Mouse (Mus musculus) right cerebral cortex, postnatal 10 days (tissue): ENCODE results near the gene Snapin.

ENCODE experiments used
- DNase-seq, 2 experiments: peaks; one replicate each; pipeline ENCODE4 v3.0.0; 2021; ENCODE audit warnings: low spot score in 2 of 2

Gene Snapin

DNA sequence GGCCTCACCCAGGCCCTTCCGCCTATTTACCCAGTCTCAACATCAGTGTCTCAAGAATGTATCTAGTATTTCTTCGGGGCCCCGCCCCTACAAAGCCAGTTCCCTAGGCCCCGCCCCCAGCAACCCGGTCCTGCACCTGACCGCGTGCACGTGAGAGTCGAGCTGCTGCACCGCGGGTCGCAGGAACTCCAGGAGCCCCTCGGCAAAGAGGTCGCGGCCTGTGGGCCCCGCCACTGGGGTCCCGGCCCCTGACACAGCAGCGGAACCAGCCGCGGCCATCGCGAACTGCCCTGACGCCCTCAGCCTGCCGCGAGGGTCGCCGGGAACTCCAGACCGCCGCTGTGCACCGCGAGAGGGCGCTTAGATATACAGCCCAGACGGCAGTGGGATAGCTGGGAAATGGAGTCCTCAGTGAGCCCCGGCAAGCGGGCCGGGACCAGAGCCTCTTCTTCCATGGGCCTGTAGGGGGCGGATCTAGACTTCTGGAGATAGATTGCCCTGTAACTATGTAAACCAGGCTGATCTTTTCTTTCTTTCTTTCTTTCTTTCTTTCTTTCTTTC is at the start of gene Snapin:
Gene Snapin, minus strand, starts transcription at position 338 of the 561 bp plus-strand sequence.
- DNase-seq = peak; percentile 95 to 96

DNA sequence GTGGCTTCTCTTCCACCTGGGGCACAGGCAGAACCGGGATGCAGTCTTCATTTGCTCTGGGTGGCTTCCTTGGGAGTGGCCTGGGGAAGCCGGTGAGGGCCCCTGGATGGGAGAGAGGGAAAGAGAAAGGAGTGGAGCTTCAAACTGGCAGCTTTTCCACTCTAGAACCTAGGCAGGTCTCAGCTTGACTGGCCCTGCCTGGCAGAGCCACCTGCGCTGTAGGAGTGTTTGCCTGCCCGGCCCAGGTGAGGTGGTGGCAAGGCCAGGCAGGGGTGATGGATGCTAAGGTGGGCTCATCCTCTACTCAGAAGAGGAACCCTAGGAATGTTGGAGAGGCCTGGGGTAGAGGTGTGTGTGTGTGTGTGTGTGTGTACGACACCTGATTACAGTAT is 47.1 kb upstream of the Snapin start:
- DNase-seq = no peak

DNA sequence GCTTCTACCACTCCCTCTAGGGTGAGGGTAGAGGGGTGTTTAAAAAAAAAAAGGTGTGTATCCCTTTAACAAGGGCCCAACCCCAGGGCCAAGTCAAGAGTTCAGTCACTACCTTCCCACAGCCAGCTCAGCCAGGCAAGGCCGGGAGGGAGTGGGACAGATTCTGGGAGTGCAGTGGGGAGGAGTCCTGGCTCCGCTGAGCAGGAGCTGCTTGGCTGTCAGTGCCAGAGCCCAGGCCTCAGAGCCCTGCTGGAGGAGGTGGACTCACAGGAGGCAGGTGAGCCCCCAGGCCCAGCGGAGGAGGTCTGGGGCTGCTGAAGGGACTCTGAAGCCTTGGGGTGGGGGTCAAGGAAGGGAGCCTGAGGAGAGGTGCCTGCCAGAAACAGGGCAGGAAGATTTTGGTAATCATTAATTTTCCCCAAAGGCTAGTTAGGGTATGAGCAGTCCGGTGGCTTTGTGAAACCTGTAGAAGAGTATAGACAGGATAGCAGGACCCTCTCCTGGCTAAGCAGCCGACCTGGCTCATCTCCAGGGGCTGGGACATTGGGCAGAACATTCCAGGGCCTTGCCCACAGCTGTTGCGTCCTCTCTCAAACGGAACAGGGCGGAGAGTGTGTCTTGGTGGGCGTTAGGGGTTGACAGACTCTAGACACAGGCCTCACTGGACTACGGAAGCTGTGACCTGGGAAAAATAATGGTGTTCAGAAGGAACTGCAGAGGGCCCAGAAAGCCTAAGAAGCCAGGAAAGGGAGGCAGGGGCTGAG is 46.5 kb upstream of the Snapin start, which contains the start of gene S100a16:
Gene S100a16, plus strand, starts transcription at position 114 of the 764 bp plus-strand sequence.
- peak; percentile 56 to 70 for DNase-seq

DNA sequence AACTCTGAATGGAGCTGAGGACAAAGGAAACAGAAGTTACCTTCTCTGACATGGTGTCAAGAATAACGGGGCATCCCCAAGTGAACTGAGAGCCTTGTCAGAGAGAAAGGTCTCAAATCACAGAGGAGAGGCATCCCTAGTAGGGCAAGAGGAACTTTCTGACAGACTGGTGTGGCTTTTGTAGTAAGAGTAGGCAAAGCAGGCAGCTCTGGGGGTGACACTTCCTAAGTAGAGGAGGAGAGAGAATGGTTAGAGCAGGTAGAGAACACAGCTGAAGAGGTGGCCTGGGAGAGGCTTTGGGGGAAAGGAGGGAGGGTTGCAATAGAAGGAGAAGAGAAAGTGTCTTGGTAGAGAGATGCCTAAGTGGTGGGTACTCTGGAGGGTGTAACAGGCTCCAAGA is 44.6 kb upstream of the Snapin start:
- no peak for DNase-seq

GRCm38 (mm10) chr3:90531713-90532112 is 40.9 kb upstream of the Snapin start:
- DNase-seq = no peak

DNA sequence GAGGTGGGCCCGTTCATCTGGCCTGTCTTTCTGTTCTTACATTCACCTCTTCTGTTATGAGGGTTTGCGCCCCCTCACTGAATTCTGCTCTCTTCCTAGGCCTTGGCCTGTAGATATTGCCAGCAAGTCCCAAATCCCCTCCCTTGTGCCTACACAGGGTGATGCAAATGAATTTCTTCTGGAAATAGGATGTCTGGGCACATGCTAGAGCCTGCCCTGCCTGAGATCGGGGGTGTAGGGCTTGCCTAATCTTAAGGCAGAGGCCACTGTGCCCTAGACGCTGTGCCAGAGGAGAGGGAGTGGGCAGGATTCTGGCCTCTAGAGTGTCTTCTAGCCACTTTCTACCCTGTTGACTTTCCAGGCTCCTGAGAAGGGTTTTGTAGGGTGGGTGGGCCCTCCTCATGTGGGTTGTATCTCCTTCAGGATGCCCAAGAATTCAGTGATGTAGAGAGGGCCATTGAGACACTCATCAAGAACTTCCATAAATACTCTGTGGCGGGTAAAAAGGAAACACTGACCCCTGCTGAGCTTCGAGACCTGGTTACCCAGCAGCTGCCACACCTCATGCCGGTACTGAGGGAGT is 36.5 kb upstream of the Snapin start:
- DNase-seq = no peak

GRCm38 (mm10) chr3:90526580-90526979 is 35.7 kb upstream of the Snapin start, which contains the start of gene S100a14:
S100a14 (plus strand) TSS chr3:90526856.
- no peak for DNase-seq

GRCm38 (mm10) chr3:90526076-90526475 is 35.2 kb upstream of the Snapin start:
- DNase-seq = no peak

- peak; percentile 63 for DNase-seq
These were observed 34.6 kb upstream of the Snapin start for GRCm38 (mm10) chr3:90525421-90525820.

GRCm38 (mm10) chr3:90517711-90518110 is 26.9 kb upstream of the Snapin start:
- DNase-seq = no peak

- DNase-seq = no peak
These were observed 25.0 kb upstream of the Snapin start for GRCm38 (mm10) chr3:90515789-90516188.

DNA sequence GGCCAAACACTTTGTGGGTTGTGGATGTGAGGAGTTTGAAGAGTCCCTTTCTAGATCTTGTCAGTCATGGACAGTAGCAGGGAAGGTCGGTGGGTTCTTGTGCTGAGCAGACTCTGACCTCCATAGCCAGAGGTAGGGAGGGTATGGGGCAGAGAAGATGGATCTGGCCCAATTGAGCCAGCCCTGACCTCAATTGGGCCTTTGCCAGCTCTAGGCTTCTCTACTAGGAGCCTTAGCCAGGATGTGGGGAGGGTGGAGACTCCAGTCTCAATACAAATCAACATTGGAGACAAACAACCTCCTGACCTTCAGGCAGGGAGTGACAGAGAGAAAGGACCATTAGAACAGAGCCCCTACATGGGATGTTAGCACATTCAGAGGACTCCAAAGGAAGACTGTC is 24.4 kb upstream of the Snapin start:
- DNase-seq = no peak

GRCm38 (mm10) chr3:90514691-90515090 is 23.9 kb upstream of the Snapin start:
- DNase-seq = peak in 1 of 2 experiments; percentile 52

DNA sequence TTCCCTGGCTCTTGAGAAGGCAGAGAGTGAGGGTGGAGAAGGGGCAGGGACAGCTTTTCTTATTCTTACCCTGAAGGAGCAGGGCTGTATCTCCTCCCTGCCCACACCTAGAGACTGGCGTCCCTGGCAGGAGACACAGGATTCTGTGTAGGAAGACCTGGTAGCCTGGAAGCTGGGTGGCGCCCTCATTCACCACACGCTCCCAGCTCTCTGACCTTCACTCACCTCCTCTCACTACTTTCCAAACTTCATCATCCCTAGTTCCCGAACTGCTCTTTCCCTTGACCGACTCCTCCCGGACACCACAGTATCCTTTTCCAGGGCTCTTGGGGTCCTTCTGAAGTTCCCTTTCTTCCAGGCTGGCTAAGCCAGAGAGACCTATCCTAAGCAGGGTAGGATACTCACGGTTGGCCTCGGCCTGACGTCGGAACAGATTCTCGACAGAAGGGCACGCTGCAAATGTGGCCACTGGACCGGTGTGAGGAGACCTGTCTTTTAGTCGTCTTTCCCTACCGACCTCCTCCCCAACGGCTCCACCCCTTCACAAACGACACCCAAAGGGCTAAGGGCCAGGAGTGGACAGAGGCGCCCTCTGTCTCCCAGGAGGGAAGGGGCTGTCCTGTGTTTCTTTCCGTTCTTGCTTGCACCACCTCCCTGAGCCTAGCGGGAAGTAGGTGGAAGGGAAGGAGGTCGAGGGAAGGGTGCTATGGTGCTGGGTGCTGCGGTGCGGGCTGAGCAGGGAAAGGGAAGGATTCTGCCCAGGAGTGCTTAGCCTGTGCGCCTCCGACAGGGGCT is 23.2 kb upstream of the Snapin start, which contains the start of the genes S100a1 and S100a13:
Gene S100a1, minus strand, starts transcription at position 597 of the 795 bp plus-strand sequence.
Gene S100a13, plus strand, starts transcription at position 640 of the 795 bp plus-strand sequence.
- peak; percentile 59 for DNase-seq

- DNase-seq = no peak
These were observed 22.3 kb upstream of the Snapin start for GRCm38 (mm10) chr3:90512948-90513642.

GRCm38 (mm10) chr3:90512276-90512675 is 21.4 kb upstream of the Snapin start:
- no peak for DNase-seq

DNA sequence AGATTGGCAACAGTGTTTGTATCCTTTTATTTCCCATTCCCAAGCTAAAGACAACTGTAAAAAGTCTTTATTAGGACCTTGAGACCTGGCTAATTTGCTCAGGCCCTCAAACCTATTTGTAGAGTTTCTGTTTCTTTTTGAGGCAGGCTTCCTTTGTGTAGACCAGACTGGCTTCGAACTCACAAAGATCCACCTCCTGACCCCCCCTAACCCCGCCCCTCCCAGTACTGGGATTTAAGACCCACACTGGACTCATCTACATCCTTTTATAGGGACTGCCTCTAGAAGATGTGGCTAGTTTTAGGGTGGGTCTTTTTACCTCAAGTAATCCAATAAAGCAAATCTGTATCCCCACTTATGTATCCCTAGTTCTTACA is 18.9 kb upstream of the Snapin start:
- no peak for DNase-seq

GRCm38 (mm10) chr3:90508950-90509746 is 18.3 kb upstream of the Snapin start, which contains the start of gene Chtop:
Chtop (minus strand) TSS chr3:90509498.
- DNase-seq = peak; percentile 99 to 100

GRCm38 (mm10) chr3:90508287-90508949 is 17.6 kb upstream of the Snapin start:
- DNase-seq = no peak

DNA sequence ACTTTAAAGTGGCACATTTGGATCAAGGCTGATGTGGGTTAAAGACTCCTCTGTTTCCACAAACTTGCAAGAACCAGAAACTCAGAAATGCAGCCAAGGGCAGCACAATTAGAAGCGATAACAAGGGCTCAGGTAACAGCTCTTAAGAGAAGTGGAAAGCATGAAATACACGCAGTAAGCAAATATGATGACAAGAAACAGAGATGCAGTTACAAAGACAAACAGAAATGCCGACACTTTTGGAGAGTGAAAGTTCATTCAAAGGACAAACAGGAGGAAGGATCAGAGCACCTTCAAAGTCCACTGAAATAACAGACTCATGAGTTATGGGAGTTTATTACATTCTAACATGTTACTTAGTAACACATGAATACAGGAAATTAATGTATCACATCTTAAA is 15.5 kb upstream of the Snapin start:
- no peak for DNase-seq
